ENCODE assay signal across 8 mouse cellular contexts in genomic region chr15:84653979-84654966, GRCm38 (mm10). TPM values are rescaled to one million over a fixed set of nuclear protein-coding genes. Genes with fewer than 3 reads are reported as not detected.
A peak's percentile ranks its signal among the peaks of the same experiment; 100 is the strongest.
DNase-seq lines count a peak whose midpoint lies in the region; ATAC-seq and TF ChIP-seq lines count a peak whose summit lies in the region.

No protein-coding gene starts in this region.

- peak overlapping the region; percentile 50 for H3K9ac ChIP-seq in forebrain, embryonic 15.5 days (replicated peaks)

- peak; percentile 93 for ATAC-seq in forebrain, embryonic 15.5 days (replicated peaks)

- H3K4me2 ChIP-seq in forebrain, embryonic 15.5 days (replicated peaks), result peak overlapping the region; percentile 57

- TF ChIP-seq CTCF in E14TG2a.4 (conservative IDR thresholded peaks at IDR 0.05; ENCODE audit: low read length), result no peak

- peak; percentile 62 for DNase-seq in adrenal gland, adult 8-10 months
- peak; percentile 68 for DNase-seq in heart, postnatal 25 days (ENCODE audit: low spot score)
- peak; percentile 93 to 95 for DNase-seq in kidney, postnatal 4 days
- peak; percentile 93 for DNase-seq in lung, postnatal 10 days
- peak; percentile 85 for DNase-seq in retina, embryonic 14.5 days (ENCODE audit: low spot score)
- DNase-seq in urinary bladder, postnatal 4 days (ENCODE audit: low spot score in 2 of 2), result peak; percentile 81 to 88

- no peaks in the 10 kb centered on the region for H3K36me3 ChIP-seq in E14TG2a.4 (ENCODE audit: insufficient read depth, low read length)
- H3K36me3 ChIP-seq in forebrain, embryonic 15.5 days, result no peaks in the 10 kb centered on the region

- peak overlapping the region; percentile 91 for H3K27ac ChIP-seq in forebrain, embryonic 15.5 days (replicated peaks)

- H3K27me3 ChIP-seq in E14TG2a.4 (ENCODE audit: insufficient read depth, low read length), result peaks cover 14% of the 10 kb centered on the region
- H3K27me3 ChIP-seq in forebrain, embryonic 15.5 days, result no peaks in the 10 kb centered on the region

- no peaks in the 10 kb centered on the region for H3K9me3 ChIP-seq in E14TG2a.4 (ENCODE audit: low read length)
- H3K9me3 ChIP-seq in forebrain, embryonic 15.5 days, result no peaks in the 10 kb centered on the region

- peak overlapping the region; percentile 56 for H3K4me3 ChIP-seq in E14TG2a.4 (replicated peaks; ENCODE audit: low read length)
- H3K4me3 ChIP-seq in forebrain, embryonic 15.5 days, result peak overlapping the region; percentile 42

- 3% methylated on average over 28 of the region's 28 CpGs for WGBS in forebrain, embryonic 15.5 days

- intact Hi-C loops in heart, postnatal 25 days (cut with DNase I), result no loop called here

- peaks cover 70% of the 10 kb centered on the region for H3K4me1 ChIP-seq in E14TG2a.4 (replicated peaks; ENCODE audit: low read depth, low read length)
- H3K4me1 ChIP-seq in forebrain, embryonic 15.5 days, result peaks cover 17% of the 10 kb centered on the region

RNA-seq across cellular contexts. Expression of gene Prr5, which starts 15.1 kb away (rescaled TPM):
- total RNA-seq in adrenal gland, adult 8-10 months (2022), result 1 to 10 TPM; 4.8 to 8.3 (median 6.0) TPM
- 11.5 and 11.8 TPM in 2 replicates for polyA plus RNA-seq in forebrain, embryonic 15.5 days (2015; fragmentation: Nextera tagmentation; extraction: Ambion mirVana)
- total RNA-seq in heart, postnatal 25 days (2021), result 1 to 10 TPM; 3.1 to 3.4 TPM

Comparison
In these comparisons a context has a peak if more than half of its experiments do, and no peak if none do; other contexts are left out.
1. Peak in every context shown above with its lines: DNase-seq, ATAC-seq, H3K4me3 ChIP-seq and H3K27ac ChIP-seq.